Mouse (Mus musculus): ENCODE measurements at regions not wholly inside any gene's neighbourhood (a gene's known extent, or its start where the extent isn't known, plus 50 kb on each side); places are given as distances from the start of the nearest gene placed in this dataset.

DNA sequence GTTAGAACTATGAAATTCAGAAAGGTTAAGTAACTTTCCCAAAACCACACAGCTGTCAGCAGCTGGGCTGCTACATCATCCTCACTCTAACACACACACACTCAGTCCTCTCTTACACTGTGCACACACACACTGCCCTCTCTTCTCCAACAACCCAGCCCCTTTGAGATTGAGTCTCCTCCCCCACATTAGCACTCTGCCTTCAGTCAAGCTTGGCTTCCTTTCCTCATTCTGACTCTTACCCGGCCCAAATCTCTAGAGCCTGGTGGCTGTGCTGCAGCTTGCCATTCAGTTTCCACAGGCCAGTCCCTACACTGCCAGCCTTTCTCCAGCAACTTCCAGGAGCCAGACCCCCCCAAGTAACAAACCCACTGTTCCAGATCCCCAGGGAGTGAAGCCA lies 602.0 kb upstream of the Adam5 start:
- 79% methylated on average over 1 of the region's 1 CpGs for WGBS
- no peak for TF ChIP-seq POLR2A (IDR thresholded peaks at IDR 0.05; ENCODE audit: control insufficient read depth, extremely low read depth, insufficient read depth, low read length, poor library complexity)
- no peak for TF ChIP-seq CTCF (IDR thresholded peaks at IDR 0.05; ENCODE audit: borderline replicate concordance, control insufficient read depth, extremely low read depth, insufficient read depth, low read length, poor library complexity)
- H3K4me3 ChIP-seq (ENCODE audit: control insufficient read depth, insufficient read depth, low read length) = no peak overlapping the region
- no peaks in the 10 kb centered on the region for H3K36me3 ChIP-seq (ENCODE audit: control insufficient read depth, insufficient read depth, low read length)
- no peak overlapping the region for H3K27ac ChIP-seq (ENCODE audit: control insufficient read depth, insufficient read depth, low read length)
- DNase-seq = no peak
- H3K4me1 ChIP-seq (replicated peaks; ENCODE audit: control insufficient read depth, insufficient read depth, low read length) = no peaks in the 10 kb centered on the region
- no peaks in the 10 kb centered on the region for H3K27me3 ChIP-seq (ENCODE audit: control insufficient read depth, insufficient read depth, low read length)

DNA sequence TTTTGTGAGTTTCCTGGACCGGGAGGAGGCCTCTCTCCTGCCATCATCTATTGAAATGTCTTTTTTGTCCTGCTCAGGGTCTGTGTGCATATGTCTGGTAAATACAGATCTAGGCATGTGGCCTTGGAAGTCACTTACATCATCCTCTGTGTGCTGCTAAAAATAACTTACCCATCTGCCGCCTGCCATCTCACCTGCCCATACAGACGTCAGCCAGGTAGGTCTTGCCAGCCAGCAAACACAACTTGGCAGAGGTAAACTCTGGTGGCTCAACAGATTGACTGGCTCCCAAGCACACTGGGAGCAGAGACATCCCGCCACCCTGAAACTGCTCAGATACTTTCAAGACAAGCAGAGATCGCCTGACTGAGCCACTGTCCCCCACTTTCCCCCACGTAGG lies 597.3 kb upstream of the Adam5 start:
- WGBS = 94% methylated on average over 6 of the region's 6 CpGs
- no peak overlapping the region for H3K27ac ChIP-seq (ENCODE audit: control insufficient read depth, insufficient read depth, low read length)
- TF ChIP-seq POLR2A (IDR thresholded peaks at IDR 0.05; ENCODE audit: control insufficient read depth, extremely low read depth, insufficient read depth, low read length, poor library complexity) (no peak), CTCF (IDR thresholded peaks at IDR 0.05; ENCODE audit: borderline replicate concordance, control insufficient read depth, extremely low read depth, insufficient read depth, low read length, poor library complexity) (no peak)
- H3K4me1 ChIP-seq (replicated peaks; ENCODE audit: control insufficient read depth, insufficient read depth, low read length) = no peaks in the 10 kb centered on the region
- DNase-seq = no peak
- H3K36me3 ChIP-seq (ENCODE audit: control insufficient read depth, insufficient read depth, low read length) = no peaks in the 10 kb centered on the region
- no peaks in the 10 kb centered on the region for H3K27me3 ChIP-seq (ENCODE audit: control insufficient read depth, insufficient read depth, low read length)
- no peak overlapping the region for H3K4me3 ChIP-seq (ENCODE audit: control insufficient read depth, insufficient read depth, low read length)

DNA sequence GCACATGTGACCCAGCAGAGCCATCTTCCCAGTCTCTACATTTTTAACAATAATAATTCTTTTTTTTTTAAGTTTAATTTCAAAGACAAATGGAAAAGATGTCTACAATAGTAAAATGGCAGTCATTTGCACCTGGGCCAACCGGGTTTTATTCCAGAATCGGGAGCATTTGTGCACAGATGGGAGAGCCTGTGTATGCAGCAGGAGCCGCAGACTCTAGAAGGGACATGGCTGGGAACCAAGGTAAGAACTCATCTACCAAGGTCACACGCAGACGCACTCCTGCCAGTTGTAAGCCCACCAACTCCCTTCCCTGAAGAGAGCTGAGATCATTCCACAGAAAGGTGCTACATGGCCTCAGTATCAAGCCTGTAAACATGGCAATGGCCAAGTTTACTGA lies 586.4 kb upstream of the Adam5 start:
- H3K4me1 ChIP-seq (replicated peaks; ENCODE audit: control insufficient read depth, insufficient read depth, low read length) = no peaks in the 10 kb centered on the region
- no peak overlapping the region for H3K27ac ChIP-seq (ENCODE audit: control insufficient read depth, insufficient read depth, low read length)
- H3K4me3 ChIP-seq (ENCODE audit: control insufficient read depth, insufficient read depth, low read length) = no peak overlapping the region
- 97% methylated on average over 5 of the region's 5 CpGs for WGBS
- TF ChIP-seq POLR2A (IDR thresholded peaks at IDR 0.05; ENCODE audit: control insufficient read depth, extremely low read depth, insufficient read depth, low read length, poor library complexity) (no peak), CTCF (IDR thresholded peaks at IDR 0.05; ENCODE audit: borderline replicate concordance, control insufficient read depth, extremely low read depth, insufficient read depth, low read length, poor library complexity) (no peak)
- no peak for DNase-seq
- H3K27me3 ChIP-seq (ENCODE audit: control insufficient read depth, insufficient read depth, low read length) = no peaks in the 10 kb centered on the region
- H3K36me3 ChIP-seq (ENCODE audit: control insufficient read depth, insufficient read depth, low read length) = no peaks in the 10 kb centered on the region

DNA sequence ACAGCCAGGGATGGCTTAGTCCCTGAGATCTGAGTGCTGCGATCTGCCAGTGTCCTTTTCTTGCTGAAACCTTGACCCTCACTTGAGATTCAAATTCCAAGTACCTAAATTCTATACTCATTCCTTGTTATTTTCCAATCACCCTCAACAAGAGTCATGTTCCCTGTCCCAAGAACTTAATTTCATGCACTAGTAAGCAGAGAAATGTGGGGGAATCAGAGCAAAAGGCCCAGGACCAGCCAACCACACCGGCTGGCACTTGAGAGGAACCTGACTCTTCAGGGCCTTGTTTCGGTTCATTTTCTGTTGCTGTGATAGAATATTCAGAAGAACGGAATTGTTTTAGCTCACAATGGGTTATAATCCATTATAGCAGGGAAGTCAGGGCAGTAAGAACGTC lies 583.7 kb upstream of the Adam5 start:
- 97% methylated on average over 5 of the region's 5 CpGs for WGBS
- TF ChIP-seq CTCF (IDR thresholded peaks at IDR 0.05; ENCODE audit: borderline replicate concordance, control insufficient read depth, extremely low read depth, insufficient read depth, low read length, poor library complexity) = no peak
- no peak for TF ChIP-seq POLR2A (IDR thresholded peaks at IDR 0.05; ENCODE audit: control insufficient read depth, extremely low read depth, insufficient read depth, low read length, poor library complexity)
- Histone ChIP-seq H3K36me3 (ENCODE audit: control insufficient read depth, insufficient read depth, low read length) (no peaks in the 10 kb centered on the region), H3K27me3 (ENCODE audit: control insufficient read depth, insufficient read depth, low read length) (no peaks in the 10 kb centered on the region), H3K27ac (ENCODE audit: control insufficient read depth, insufficient read depth, low read length) (no peak overlapping the region), H3K4me1 (replicated peaks; ENCODE audit: control insufficient read depth, insufficient read depth, low read length) (no peaks in the 10 kb centered on the region), H3K4me3 (ENCODE audit: control insufficient read depth, insufficient read depth, low read length) (no peak overlapping the region)
- DNase-seq = no peak

DNA sequence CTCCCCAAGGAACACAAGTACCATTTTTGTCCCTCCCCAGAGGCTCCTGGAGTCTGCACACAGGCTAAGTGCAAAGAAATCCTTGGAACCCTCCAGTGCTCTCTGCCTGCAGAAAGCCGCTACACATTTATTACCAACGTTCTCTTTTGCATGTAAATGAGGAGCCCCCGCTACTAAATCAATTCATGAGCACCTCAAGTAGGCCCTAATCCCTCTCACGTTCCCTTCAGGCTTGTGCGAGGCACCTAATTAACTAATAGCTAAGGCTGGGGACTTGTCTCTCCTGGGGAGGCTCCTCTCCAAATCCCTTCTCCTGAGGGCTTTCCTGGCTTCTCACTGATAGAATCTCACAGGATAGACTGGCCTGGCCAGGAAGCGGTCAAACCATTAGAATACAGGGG lies 568.6 kb upstream of the Adam5 start:
- Histone ChIP-seq H3K27ac (ENCODE audit: control insufficient read depth, insufficient read depth, low read length) (no peak overlapping the region), H3K27me3 (ENCODE audit: control insufficient read depth, insufficient read depth, low read length) (no peaks in the 10 kb centered on the region), H3K36me3 (ENCODE audit: control insufficient read depth, insufficient read depth, low read length) (no peaks in the 10 kb centered on the region), H3K4me3 (ENCODE audit: control insufficient read depth, insufficient read depth, low read length) (no peak overlapping the region), H3K4me1 (replicated peaks; ENCODE audit: control insufficient read depth, insufficient read depth, low read length) (no peaks in the 10 kb centered on the region)
- TF ChIP-seq POLR2A (IDR thresholded peaks at IDR 0.05; ENCODE audit: control insufficient read depth, extremely low read depth, insufficient read depth, low read length, poor library complexity) = no peak
- TF ChIP-seq CTCF (IDR thresholded peaks at IDR 0.05; ENCODE audit: borderline replicate concordance, control insufficient read depth, extremely low read depth, insufficient read depth, low read length, poor library complexity) = no peak
- WGBS = 85% methylated on average over 6 of the region's 6 CpGs
- no peak for DNase-seq

DNA sequence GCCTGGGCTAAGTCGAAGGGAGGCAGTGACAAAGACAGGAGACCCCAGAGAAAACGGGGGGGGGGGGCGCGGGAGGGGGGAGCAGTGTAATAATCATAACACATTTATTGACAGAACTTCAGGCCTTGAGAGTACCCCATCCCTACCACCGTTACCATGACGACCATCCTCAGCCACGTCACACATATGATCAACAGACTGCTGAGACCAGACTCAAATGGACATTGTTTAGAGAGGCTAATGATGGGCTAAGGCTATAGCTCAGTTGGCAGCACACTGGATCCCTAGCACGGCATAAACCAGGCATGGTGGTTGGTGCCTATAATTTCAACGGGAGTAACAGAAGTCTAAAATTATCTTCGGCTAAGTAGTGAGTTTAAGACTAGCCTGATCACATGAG lies 565.8 kb upstream of the Adam5 start:
- no peak for TF ChIP-seq POLR2A (IDR thresholded peaks at IDR 0.05; ENCODE audit: control insufficient read depth, extremely low read depth, insufficient read depth, low read length, poor library complexity)
- no peak for TF ChIP-seq CTCF (IDR thresholded peaks at IDR 0.05; ENCODE audit: borderline replicate concordance, control insufficient read depth, extremely low read depth, insufficient read depth, low read length, poor library complexity)
- Histone ChIP-seq H3K4me1 (replicated peaks; ENCODE audit: control insufficient read depth, insufficient read depth, low read length) (no peaks in the 10 kb centered on the region), H3K27ac (ENCODE audit: control insufficient read depth, insufficient read depth, low read length) (no peak overlapping the region), H3K27me3 (ENCODE audit: control insufficient read depth, insufficient read depth, low read length) (no peaks in the 10 kb centered on the region), H3K36me3 (ENCODE audit: control insufficient read depth, insufficient read depth, low read length) (no peaks in the 10 kb centered on the region), H3K4me3 (ENCODE audit: control insufficient read depth, insufficient read depth, low read length) (no peak overlapping the region)
- WGBS = 86% methylated on average over 9 of the region's 10 CpGs
- DNase-seq = no peak

DNA sequence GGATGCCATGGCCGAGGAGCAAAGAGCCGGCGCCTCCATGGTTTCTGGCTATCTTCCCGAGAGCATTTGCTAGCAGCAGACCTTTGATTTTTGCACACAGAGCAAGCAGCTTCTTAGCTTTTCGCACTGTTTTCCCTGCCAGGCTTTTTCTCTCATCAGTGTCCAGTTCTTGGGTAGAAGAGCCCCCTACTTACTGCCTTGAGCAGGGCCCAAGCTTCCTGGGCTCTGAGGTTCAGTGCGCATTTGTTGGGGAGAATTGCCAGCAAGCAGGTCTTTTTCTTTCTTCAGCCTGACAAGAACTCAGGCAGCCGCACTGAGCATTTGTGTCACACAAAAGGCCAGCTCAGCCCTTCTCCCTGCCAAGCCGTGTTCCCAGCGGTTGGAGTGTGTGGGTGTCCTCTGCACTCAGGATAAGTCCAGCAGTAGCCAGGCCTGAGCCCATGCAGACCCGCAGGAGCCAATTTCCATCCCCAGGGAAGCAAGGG lies 565.2 kb upstream of the Adam5 start:
- WGBS = 89% methylated on average over 10 of the region's 10 CpGs
- H3K4me3 ChIP-seq (ENCODE audit: control insufficient read depth, insufficient read depth, low read length) = no peak overlapping the region
- TF ChIP-seq POLR2A (IDR thresholded peaks at IDR 0.05; ENCODE audit: control insufficient read depth, extremely low read depth, insufficient read depth, low read length, poor library complexity) (no peak), CTCF (IDR thresholded peaks at IDR 0.05; ENCODE audit: borderline replicate concordance, control insufficient read depth, extremely low read depth, insufficient read depth, low read length, poor library complexity) (no peak)
- H3K27me3 ChIP-seq (ENCODE audit: control insufficient read depth, insufficient read depth, low read length) = no peaks in the 10 kb centered on the region
- no peaks in the 10 kb centered on the region for H3K36me3 ChIP-seq (ENCODE audit: control insufficient read depth, insufficient read depth, low read length)
- H3K27ac ChIP-seq (ENCODE audit: control insufficient read depth, insufficient read depth, low read length) = no peak overlapping the region
- H3K4me1 ChIP-seq (replicated peaks; ENCODE audit: control insufficient read depth, insufficient read depth, low read length) = no peaks in the 10 kb centered on the region
- no peak for DNase-seq
